Mouse (Mus musculus) megakaryocyte-erythroid progenitor cell, adult 5-6 weeks (primary cell): ENCODE measurements at regions not wholly inside any gene's neighbourhood (a gene's known extent, or its start where the extent isn't known, plus 50 kb on each side); places are given as distances from the start of the nearest gene placed in this dataset.

Experiments used
- ATAC-seq: replicated peaks from 2 replicates; pipeline ENCODE4 v1.8.0; 2016; ENCODE audit warnings: mild to moderate bottlenecking, inconsistent platforms; ENCODE audit not compliant: severe bottlenecking, poor library complexity, low FRiP score, low TSS enrichment

DNA sequence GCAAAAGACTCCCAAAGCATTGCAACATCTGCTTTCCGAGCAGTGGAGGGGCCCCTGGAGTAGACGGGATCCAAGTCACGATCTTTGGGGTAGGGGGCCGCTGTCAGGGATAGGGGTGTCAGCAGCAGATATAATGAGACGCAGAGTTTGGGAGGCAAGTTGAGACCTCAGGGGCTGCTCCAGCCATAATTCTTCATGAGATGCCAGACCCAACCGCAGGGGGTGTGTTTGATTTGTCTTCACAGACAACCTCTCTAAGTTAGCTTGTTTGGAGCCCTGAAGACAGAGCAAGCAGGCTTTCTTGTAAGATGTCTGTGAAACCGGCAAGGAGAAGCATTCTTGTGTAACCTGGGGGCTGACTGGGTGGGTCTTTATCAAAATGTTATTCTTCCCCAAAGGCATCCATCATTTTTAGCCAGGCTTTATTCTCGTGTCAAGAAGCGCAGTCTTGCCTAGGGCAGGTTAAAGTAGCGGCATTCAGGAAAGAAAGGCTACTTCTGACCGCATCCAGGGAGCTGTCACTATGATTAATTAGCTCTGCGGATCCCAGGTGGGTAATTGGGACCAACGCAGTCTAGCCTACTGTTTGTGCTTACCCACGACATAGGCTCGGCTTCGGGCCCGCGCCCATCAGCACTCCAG is 234.6 kb downstream of the 1500009L16Rik start:
- no peak for ATAC-seq

- no peak for ATAC-seq
Measured at GRCm38 (mm10) chr10:83958397-83958796, 235.7 kb downstream of the 1500009L16Rik start.

DNA sequence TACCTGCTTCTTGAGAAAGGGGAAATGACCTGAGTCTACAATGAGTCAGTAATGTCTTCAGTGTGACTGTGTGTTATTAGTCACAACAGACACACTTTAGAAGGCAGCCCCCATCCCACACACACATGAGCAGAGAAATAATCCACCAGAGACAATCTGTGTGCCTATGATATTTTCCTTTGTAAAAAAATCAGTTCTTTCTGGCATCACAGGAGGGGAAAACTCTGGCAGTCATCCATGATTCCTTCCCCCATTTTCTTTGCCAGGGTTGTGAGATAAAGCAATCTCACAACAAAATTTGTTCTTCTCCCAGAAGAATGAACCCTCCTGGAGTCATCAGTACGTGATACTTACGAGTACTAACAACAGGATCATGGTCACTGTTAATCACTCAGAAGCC is 236.2 kb downstream of the 1500009L16Rik start:
- no peak for ATAC-seq

- ATAC-seq, result no peak
Measured at GRCm38 (mm10) chr10:83963232-83963760, 240.6 kb downstream of the 1500009L16Rik start.

- ATAC-seq, result no peak
Measured at GRCm38 (mm10) chr10:83963779-83964643, 241.3 kb downstream of the 1500009L16Rik start.

DNA sequence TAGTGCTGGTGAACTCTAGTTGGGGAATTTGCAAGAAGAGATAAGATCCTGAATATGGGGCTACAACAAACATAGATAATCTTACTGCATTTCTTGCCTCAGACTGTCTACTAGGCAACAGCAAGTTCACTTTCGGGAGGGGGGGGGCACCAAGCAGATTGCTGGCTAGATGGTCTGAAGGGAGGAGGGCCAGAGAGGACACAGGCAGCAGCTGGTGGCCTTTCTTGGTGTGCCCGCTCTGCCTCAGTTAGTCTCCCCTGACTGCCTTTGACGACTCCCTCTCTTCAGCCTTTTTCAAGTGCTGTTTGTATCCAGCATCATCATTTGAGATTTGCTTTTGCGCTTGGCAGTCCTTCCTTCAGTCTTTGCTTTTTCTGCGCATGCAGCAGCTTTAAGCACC is 242.2 kb downstream of the 1500009L16Rik start:
- ATAC-seq, result no peak

DNA sequence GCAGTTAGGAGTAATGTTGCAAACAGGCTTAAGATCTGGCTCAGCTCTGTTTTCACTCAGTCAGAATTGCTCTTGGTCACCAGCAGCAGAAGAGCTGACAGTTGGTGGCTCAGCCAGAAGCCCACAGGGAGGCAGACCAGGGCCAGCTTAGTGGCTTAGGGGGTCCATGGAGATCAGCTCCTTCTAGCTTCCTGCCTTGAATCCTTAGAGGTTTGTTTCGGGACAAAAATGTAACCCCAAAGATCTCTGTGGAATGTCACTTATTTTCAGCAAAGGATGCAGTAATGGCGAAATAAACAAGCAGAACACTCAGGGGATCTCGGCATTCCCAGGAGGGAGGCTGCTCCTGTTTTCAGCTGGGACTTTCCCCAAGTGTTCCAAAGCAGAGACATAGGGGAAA is 247.8 kb downstream of the 1500009L16Rik start:
- ATAC-seq, result no peak

DNA sequence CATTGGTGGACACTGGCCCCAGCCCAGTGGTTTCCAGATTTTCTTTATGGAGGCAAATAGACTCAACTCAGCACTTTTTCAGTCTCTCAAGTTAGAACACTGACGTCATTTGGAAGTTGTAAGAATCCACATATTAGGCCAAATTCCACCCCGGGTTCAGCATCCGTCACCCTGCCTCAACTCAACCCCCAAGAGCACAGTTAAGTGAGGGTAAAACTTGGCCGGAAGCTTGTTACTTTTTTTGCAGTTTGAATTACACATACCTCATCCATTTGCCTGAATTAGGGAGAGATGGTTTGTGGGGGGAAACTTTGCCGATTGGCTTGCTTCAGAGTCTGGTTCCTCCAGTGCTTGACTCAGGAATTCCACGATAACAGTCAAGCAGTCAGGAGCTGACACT is 251.9 kb downstream of the 1500009L16Rik start:
- ATAC-seq, result no peak

GRCm38 (mm10) chr10:83976548-83976947 is 253.9 kb downstream of the 1500009L16Rik start:
- ATAC-seq, result no peak

DNA sequence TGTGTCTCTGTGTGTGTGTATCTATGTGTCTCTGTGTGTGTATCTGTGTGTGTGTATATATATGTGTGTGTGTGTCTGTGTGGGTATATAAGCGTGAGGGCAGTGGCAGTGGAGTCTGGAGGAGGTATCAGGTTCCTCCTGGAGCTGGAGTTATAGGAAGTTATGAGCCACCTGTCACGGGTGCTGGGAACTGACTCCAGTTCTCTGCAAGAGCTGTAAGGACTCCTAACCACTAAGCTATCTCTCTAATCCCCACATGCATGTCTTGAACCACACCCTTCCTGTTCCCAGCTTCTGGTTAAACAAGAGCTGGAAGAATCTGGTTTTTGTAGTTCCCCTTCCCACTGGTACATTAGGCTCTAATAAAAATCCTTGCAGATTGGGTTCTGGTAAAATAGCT is 257.3 kb downstream of the 1500009L16Rik start:
- 0 out of 2 replicates have a peak, but pooled peaks have one; percentile 33 for ATAC-seq

DNA sequence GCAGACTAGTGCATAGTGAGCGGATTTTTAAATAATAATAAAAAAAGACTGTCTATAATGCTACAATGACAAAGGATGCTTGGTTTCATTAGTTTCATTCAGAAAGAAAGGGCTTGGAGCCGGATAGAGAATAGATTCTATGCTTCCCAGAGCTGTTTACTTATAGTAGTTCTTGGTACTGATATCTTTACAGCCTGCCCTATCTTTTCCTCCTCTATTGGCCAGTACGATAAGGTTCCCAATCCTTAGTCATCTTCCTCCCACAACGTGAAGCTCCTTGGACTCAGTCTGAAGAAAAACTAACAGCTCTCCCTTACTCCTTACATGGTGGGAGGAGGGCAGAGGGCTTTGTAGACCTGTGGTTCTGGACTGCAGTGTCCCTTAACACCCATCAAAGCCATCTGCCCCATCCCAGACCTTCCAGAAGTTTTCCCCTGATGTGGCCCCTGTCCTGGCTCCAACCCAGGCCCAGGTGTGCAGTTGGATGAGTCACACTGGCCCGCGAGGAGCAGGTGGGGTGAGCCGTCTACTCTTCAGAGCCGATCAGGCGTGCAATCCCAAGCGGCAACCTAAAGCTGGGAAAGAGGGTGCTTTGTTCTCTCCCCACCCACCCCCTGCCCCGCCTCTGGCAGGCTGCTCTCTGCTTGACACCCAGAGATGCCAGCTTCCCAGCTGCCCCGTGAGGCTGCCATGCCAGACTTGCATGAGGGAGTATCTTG is 262.2 kb downstream of the 1500009L16Rik start:
- no peak for ATAC-seq

DNA sequence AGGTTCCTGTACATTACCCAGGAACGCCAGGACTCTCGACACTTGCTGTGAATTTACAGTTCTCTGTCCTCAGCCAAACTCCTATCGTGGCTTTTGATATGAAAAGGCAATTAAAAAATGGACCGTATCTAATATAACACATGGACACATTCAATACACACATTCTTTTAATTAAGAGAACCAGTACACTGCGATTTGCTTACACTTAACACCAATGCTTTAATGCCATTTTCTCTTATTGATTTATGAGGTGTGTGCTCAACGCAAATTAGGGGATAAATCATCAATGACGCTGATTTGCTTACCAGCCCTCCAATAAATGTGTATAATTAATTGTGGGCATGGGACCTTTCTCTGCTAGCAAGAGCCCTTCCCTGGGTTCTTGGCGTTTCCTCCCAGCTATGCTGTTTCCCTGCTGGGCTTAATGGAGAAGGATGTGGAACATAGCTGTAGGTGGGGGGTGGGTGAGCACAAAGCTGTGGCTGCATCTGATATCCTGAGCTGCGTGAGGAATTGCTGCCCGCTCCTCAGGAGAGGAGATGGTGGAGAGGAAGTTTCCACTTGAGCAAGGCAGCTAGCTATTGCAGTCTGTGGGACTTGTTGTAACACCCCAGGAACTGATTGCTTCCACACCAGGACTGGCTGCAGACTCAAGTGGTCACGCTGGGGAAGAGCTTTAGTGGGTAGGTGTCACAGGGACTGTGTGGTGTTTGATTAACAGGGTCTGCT is 270.1 kb downstream of the 1500009L16Rik start:
- no peak for ATAC-seq

GRCm38 (mm10) chr10:83995026-83995600 is 272.4 kb downstream of the 1500009L16Rik start:
- no peak for ATAC-seq

GRCm38 (mm10) chr10:83995913-83996312 is 273.2 kb downstream of the 1500009L16Rik start:
- ATAC-seq, result 0 out of 2 replicates have a peak, but pooled peaks have one; percentile 35

GRCm38 (mm10) chr10:83996489-83996888 is 273.8 kb downstream of the 1500009L16Rik start:
- ATAC-seq, result peak; percentile 80

DNA sequence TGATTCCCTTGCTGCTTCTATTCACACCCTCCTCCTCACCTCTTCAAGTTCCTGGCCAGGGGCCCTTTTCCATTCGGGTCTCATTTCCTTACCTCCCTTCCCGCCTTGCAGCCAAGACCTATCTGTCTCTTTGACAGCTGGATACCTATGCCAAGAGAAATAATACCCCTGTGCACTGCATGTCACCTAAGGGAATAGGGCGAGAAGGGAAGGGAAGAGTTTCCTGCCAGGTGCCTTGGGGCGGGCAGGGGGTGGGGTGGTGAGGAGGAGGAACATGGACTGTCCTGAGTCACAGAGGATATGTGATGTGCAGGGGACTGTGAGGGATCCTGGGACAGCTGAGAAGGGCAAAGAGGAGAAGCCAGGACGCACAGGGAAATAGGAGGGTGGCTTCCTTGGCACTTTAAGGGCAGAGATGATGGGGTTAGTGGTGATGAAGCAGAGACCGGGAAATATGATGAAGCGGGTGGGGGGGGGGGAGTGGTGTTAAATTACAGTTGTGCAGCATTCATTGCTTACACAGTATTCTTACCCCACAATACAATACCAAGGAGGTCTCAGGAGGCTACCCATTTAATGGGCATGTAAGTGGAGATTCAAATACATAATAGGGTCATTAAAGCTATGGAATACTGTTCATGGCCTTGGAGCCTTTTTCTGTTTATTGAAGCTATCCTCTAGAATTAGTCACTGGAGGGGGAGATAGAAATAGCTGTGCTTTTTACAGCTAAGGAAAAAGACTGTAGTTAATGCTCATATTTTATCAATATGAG is 278.0 kb downstream of the 1500009L16Rik start:
- ATAC-seq, result no peak

GRCm38 (mm10) chr10:84002744-84003143 is 280.1 kb downstream of the 1500009L16Rik start:
- ATAC-seq, result peak; percentile 73

DNA sequence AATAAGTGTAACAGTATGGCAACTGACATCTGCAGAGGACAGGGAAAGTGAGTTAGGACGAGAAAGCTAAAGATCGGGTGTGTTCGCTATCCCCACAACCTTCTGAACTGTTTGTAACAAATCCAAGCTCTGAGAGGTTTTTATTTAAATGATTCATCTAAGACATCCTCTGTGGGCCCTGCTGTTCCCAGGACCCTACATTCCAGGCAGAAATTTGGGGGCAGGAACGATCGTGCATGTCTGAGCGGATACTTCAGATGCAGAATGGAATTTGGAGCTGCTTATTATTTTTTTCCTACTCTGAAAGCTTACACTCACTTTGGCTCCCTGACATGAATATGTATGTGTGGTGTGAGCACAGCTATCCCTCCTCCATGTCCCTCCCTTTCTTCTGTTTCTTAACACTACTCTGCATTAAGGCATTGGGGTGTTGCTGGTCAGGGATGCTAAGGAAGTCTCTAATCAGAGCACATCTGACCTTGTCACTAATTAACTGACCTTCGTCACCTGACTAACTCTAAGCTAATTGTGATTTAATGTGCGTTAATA is 281.0 kb downstream of the 1500009L16Rik start:
- no peak for ATAC-seq
